ENCODE assay signal across 25 mouse cellular contexts in the genomic region with DNA sequence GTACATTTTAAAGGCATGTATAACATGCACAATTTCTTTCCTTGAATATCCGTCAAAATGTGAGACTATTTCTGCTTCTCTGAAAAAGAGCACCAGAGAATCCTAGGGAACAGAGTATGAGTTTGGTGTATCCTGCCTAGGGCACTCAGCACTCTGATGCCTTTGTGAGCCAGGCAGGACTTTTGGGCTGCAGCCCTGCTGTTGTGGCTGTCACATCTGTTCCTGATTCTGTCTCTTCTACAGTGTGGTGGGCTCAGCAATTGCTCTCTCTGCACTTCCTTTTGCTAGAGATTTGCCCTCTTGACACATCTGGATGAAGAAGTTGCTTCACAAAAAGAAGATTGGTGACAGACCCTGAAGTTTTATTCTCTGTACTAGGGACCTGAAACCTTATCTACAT.
A peak's percentile ranks its signal among the peaks of the same experiment; 100 is the strongest.
DNase-seq lines count a peak whose midpoint lies in the region; ATAC-seq lines count a peak whose summit lies in the region.
"Had no signal": no experiment of that assay in that cellular context is flagged by ENCODE, and none has a peak within 500 bp of the region (broad histone marks: within the 10 kb centered on the region; RNA-seq: fewer than 3 reads in every experiment).

No protein-coding gene starts in this region.

- no peak overlapping the region for H3K27ac ChIP-seq in embryonic facial prominence, embryonic 10.5 days (replicated peaks)
- H3K27ac ChIP-seq in embryonic facial prominence, embryonic 13.5 days, result no peak overlapping the region
- H3K27ac ChIP-seq: embryonic facial prominence, embryonic 15.5 days; forebrain, embryonic 10.5 days; forebrain, embryonic 12.5 days had no signal

- H3K4me2 ChIP-seq in embryonic facial prominence, embryonic 13.5 days, result no peak overlapping the region
- H3K4me2 ChIP-seq: embryonic facial prominence, embryonic 15.5 days; forebrain, embryonic 12.5 days had no signal

- no peaks in the 10 kb centered on the region for H3K36me3 ChIP-seq in embryonic facial prominence, embryonic 10.5 days (replicated peaks)
- no peaks in the 10 kb centered on the region for H3K36me3 ChIP-seq in embryonic facial prominence, embryonic 13.5 days
- H3K36me3 ChIP-seq: embryonic facial prominence, embryonic 15.5 days; forebrain, embryonic 10.5 days; forebrain, embryonic 12.5 days; G1E had no signal

- 68% methylated on average over 1 of the region's 1 CpGs for WGBS in embryonic facial prominence, embryonic 10.5 days
- WGBS in embryonic facial prominence, embryonic 13.5 days, result 37% methylated on average over 1 of the region's 1 CpGs

- H3K4me1 ChIP-seq in embryonic facial prominence, embryonic 10.5 days, result 0 out of 2 replicates have a peak, but pooled peaks cover 7% of the 10 kb centered on the region
- H3K4me1 ChIP-seq in embryonic facial prominence, embryonic 13.5 days, result 0 out of 2 replicates have a peak, but pooled peaks cover 10% of the 10 kb centered on the region
- H3K4me1 ChIP-seq: embryonic facial prominence, embryonic 15.5 days; forebrain, embryonic 10.5 days; forebrain, embryonic 12.5 days had no signal

- H3K4me3 ChIP-seq in embryonic facial prominence, embryonic 10.5 days, result no peak overlapping the region
- no peak overlapping the region for H3K4me3 ChIP-seq in embryonic facial prominence, embryonic 13.5 days
- H3K4me3 ChIP-seq: embryonic facial prominence, embryonic 15.5 days; erythroblast, embryonic 14.5 days; forebrain, embryonic 10.5 days; forebrain, embryonic 12.5 days had no signal

- peak; percentile 24 for DNase-seq in embryo, embryonic 10.5 days (ENCODE audit: low spot score)
- no peak for DNase-seq in embryo, embryonic 9.5 days (ENCODE audit: extremely low spot score)
- peak; percentile 30 for DNase-seq in embryonic facial prominence, embryonic 10.5 days (ENCODE audit: low spot score)
- peak; percentile 6 for DNase-seq in forelimb bud, embryonic 11.5 days (ENCODE audit: low read depth, low spot score)
- DNase-seq in heart, adult 9 months (ENCODE audit: low spot score in 2 of 2), result no peak
- DNase-seq in left cerebral cortex, adult 11 months (ENCODE audit: low spot score), result no peak
- no peak for DNase-seq in cerebellum, adult 11 months
- DNase-seq: adrenal gland, adult 8-10 months; adrenal gland, postnatal 14 days; adrenal gland, postnatal 36 days; cerebellum, adult 18-20 months; cerebellum, adult 8-10 months; cerebellum, adult 9-11 months; cerebellum, postnatal 14 days; cerebellum, postnatal 36 days had no signal

- H3K27me3 ChIP-seq in embryonic facial prominence, embryonic 10.5 days (replicated peaks; ENCODE audit: low read depth, poor library complexity, severe bottlenecking), result no peaks in the 10 kb centered on the region
- no peaks in the 10 kb centered on the region for H3K27me3 ChIP-seq in embryonic facial prominence, embryonic 13.5 days
- H3K27me3 ChIP-seq: embryonic facial prominence, embryonic 15.5 days; forebrain, embryonic 12.5 days; Patski had no signal

- no peak overlapping the region for H3K9ac ChIP-seq in embryonic facial prominence, embryonic 13.5 days
- H3K9ac ChIP-seq: embryonic facial prominence, embryonic 15.5 days; forebrain, embryonic 12.5 days had no signal

- ATAC-seq in embryonic facial prominence, embryonic 13.5 days (ENCODE audit: insufficient number of reproducible peaks, insufficient read depth, low FRiP score, low TSS enrichment, low read depth), result peak; percentile 62; the same call in 1 of the 2 replicates
- ATAC-seq: activated CD4-positive, CD25-positive, alpha-beta regulatory T cell, adult 4 months; forebrain, embryonic 14.5 days; forebrain, embryonic 16.5 days; Patski had no signal

- no peaks in the 10 kb centered on the region for H3K9me3 ChIP-seq in embryonic facial prominence, embryonic 10.5 days
- H3K9me3 ChIP-seq in embryonic facial prominence, embryonic 13.5 days, result no peaks in the 10 kb centered on the region
- H3K9me3 ChIP-seq: embryonic facial prominence, embryonic 15.5 days; forebrain, embryonic 10.5 days; forebrain, embryonic 12.5 days had no signal

Comparison
In these comparisons a context has a peak if more than half of its experiments do, and no peak if none do; other contexts are left out.
1. DNase-seq: peak in embryo, embryonic 10.5 days (single experiment), embryonic facial prominence, embryonic 10.5 days (single experiment) and forelimb bud, embryonic 11.5 days (single experiment); none in embryo, embryonic 9.5 days (single experiment), heart, adult 9 months (0 of 2), left cerebral cortex, adult 11 months (single experiment) and cerebellum, adult 11 months (single experiment).